Mouse (Mus musculus): ENCODE data around the gene Cfap206. TPM values are rescaled to one million over a fixed set of nuclear protein-coding genes. Genes with fewer than 3 reads are reported as not detected.

The Cfap206 gene
- polyA plus RNA-seq, 1 experiment from 2014 or later: not detected

- H3K4me3 ChIP-seq (ENCODE audit: low read depth, low read length): no peak overlapping the region
- no peak for ATAC-seq (ENCODE audit: low read depth)
- H3K4me2 ChIP-seq (ENCODE audit: low read depth, low read length): no peak overlapping the region
- H3K27ac ChIP-seq (ENCODE audit: low read length): no peak overlapping the region
- peaks cover 2% of the 10 kb centered on the region; the same call in 1 of the 2 replicates for H3K27me3 ChIP-seq (ENCODE audit: control insufficient read depth, insufficient read depth, low read depth, low read length)
- no peak overlapping the region for H3K9ac ChIP-seq (ENCODE audit: low read depth, low read length)
- no peaks in the 10 kb centered on the region for H3K4me1 ChIP-seq (ENCODE audit: control insufficient read depth, low read depth, low read length)
- 0 out of 2 replicates have a peak, but pooled peaks cover 4% of the 10 kb centered on the region for H3K9me3 ChIP-seq (replicated peaks; ENCODE audit: control insufficient read depth, low read length)
- no peaks in the 10 kb centered on the region for H3K36me3 ChIP-seq (ENCODE audit: control insufficient read depth, insufficient read depth)
- WGBS (ENCODE audit: insufficient replicate concordance): 54% methylated on average over 4 of the region's 4 CpGs
These were observed 5.7 kb downstream of the Cfap206 start for GRCm38 (mm10) chr4:34724306-34724705.

GRCm38 (mm10) chr4:34723186-34723585, 6.8 kb downstream of the Cfap206 start:
- no peak overlapping the region for H3K4me2 ChIP-seq (ENCODE audit: low read depth, low read length)
- no peak for ATAC-seq (ENCODE audit: low read depth)
- WGBS (ENCODE audit: insufficient replicate concordance): 46% methylated on average over 4 of the region's 4 CpGs
- no peak overlapping the region for H3K9ac ChIP-seq (ENCODE audit: low read depth, low read length)
- peaks cover 1% of the 10 kb centered on the region; the same call in 1 of the 2 replicates for H3K27me3 ChIP-seq (ENCODE audit: control insufficient read depth, insufficient read depth, low read depth, low read length)
- H3K36me3 ChIP-seq (ENCODE audit: control insufficient read depth, insufficient read depth): no peaks in the 10 kb centered on the region
- H3K4me1 ChIP-seq (ENCODE audit: control insufficient read depth, low read depth, low read length): no peaks in the 10 kb centered on the region
- 0 out of 2 replicates have a peak, but pooled peaks cover 4% of the 10 kb centered on the region for H3K9me3 ChIP-seq (replicated peaks; ENCODE audit: control insufficient read depth, low read length)
- no peak overlapping the region for H3K4me3 ChIP-seq (ENCODE audit: low read depth, low read length)
- no peak overlapping the region for H3K27ac ChIP-seq (ENCODE audit: low read length)

GRCm38 (mm10) chr4:34720127-34720895, 9.7 kb downstream of the Cfap206 start:
- ATAC-seq (ENCODE audit: low read depth): no peak
- Histone ChIP-seq H3K9ac (ENCODE audit: low read depth, low read length) (no peak overlapping the region), H3K4me1 (ENCODE audit: control insufficient read depth, low read depth, low read length) (no peaks in the 10 kb centered on the region), H3K36me3 (ENCODE audit: control insufficient read depth, insufficient read depth) (no peaks in the 10 kb centered on the region), H3K27me3 (ENCODE audit: control insufficient read depth, insufficient read depth, low read depth, low read length) (no peaks in the 10 kb centered on the region), H3K4me2 (ENCODE audit: low read depth, low read length) (no peak overlapping the region), H3K4me3 (ENCODE audit: low read depth, low read length) (no peak overlapping the region), H3K9me3 (replicated peaks; ENCODE audit: control insufficient read depth, low read length) (0 out of 2 replicates have a peak, but pooled peaks cover 4% of the 10 kb centered on the region), H3K27ac (ENCODE audit: low read length) (no peak overlapping the region)
- 73% methylated on average over 7 of the region's 7 CpGs for WGBS (ENCODE audit: insufficient replicate concordance)

GRCm38 (mm10) chr4:34719421-34719820, 10.6 kb downstream of the Cfap206 start:
- no peak overlapping the region for H3K27ac ChIP-seq (ENCODE audit: low read length)
- 80% methylated on average over 12 of the region's 12 CpGs for WGBS (ENCODE audit: insufficient replicate concordance)
- no peaks in the 10 kb centered on the region for H3K27me3 ChIP-seq (ENCODE audit: control insufficient read depth, insufficient read depth, low read depth, low read length)
- no peaks in the 10 kb centered on the region for H3K36me3 ChIP-seq (ENCODE audit: control insufficient read depth, insufficient read depth)
- H3K4me1 ChIP-seq (ENCODE audit: control insufficient read depth, low read depth, low read length): no peaks in the 10 kb centered on the region
- no peak overlapping the region for H3K4me2 ChIP-seq (ENCODE audit: low read depth, low read length)
- H3K4me3 ChIP-seq (ENCODE audit: low read depth, low read length): no peak overlapping the region
- H3K9me3 ChIP-seq (replicated peaks; ENCODE audit: control insufficient read depth, low read length): 0 out of 2 replicates have a peak, but pooled peaks cover 4% of the 10 kb centered on the region
- no peak overlapping the region for H3K9ac ChIP-seq (ENCODE audit: low read depth, low read length)
- no peak for ATAC-seq (ENCODE audit: low read depth)

- H3K36me3 ChIP-seq (ENCODE audit: control insufficient read depth, insufficient read depth): no peaks in the 10 kb centered on the region
- H3K4me1 ChIP-seq (ENCODE audit: control insufficient read depth, low read depth, low read length): no peaks in the 10 kb centered on the region
- WGBS (ENCODE audit: insufficient replicate concordance): 61% methylated on average over 1 of the region's 1 CpGs
- no peak overlapping the region for H3K27ac ChIP-seq (ENCODE audit: low read length)
- H3K27me3 ChIP-seq (ENCODE audit: control insufficient read depth, insufficient read depth, low read depth, low read length): no peaks in the 10 kb centered on the region
- H3K9ac ChIP-seq (ENCODE audit: low read depth, low read length): no peak overlapping the region
- no peak overlapping the region for H3K4me2 ChIP-seq (ENCODE audit: low read depth, low read length)
- no peak for ATAC-seq (ENCODE audit: low read depth)
- H3K9me3 ChIP-seq (replicated peaks; ENCODE audit: control insufficient read depth, low read length): 0 out of 2 replicates have a peak, but pooled peaks cover under 1% of the 10 kb centered on the region
- H3K4me3 ChIP-seq (ENCODE audit: low read depth, low read length): no peak overlapping the region
These were observed 14.9 kb downstream of the Cfap206 start for GRCm38 (mm10) chr4:34715062-34715461.

- H3K4me2 ChIP-seq (ENCODE audit: low read depth, low read length): no peak overlapping the region
- H3K27ac ChIP-seq (ENCODE audit: low read length): no peak overlapping the region
- no peak overlapping the region for H3K9ac ChIP-seq (ENCODE audit: low read depth, low read length)
- no peaks in the 10 kb centered on the region for H3K36me3 ChIP-seq (ENCODE audit: control insufficient read depth, insufficient read depth)
- no peak overlapping the region for H3K4me3 ChIP-seq (ENCODE audit: low read depth, low read length)
- WGBS (ENCODE audit: insufficient replicate concordance): 63% methylated on average over 3 of the region's 3 CpGs
- no peak for ATAC-seq (ENCODE audit: low read depth)
- no peaks in the 10 kb centered on the region for H3K9me3 ChIP-seq (replicated peaks; ENCODE audit: control insufficient read depth, low read length)
- no peaks in the 10 kb centered on the region for H3K27me3 ChIP-seq (ENCODE audit: control insufficient read depth, insufficient read depth, low read depth, low read length)
- H3K4me1 ChIP-seq (ENCODE audit: control insufficient read depth, low read depth, low read length): no peaks in the 10 kb centered on the region
These were observed 21.9 kb downstream of the Cfap206 start for GRCm38 (mm10) chr4:34708127-34708526.

- Histone ChIP-seq H3K4me1 (ENCODE audit: control insufficient read depth, low read depth, low read length) (no peaks in the 10 kb centered on the region), H3K27ac (ENCODE audit: low read length) (no peak overlapping the region), H3K36me3 (ENCODE audit: control insufficient read depth, insufficient read depth) (no peaks in the 10 kb centered on the region), H3K9me3 (replicated peaks; ENCODE audit: control insufficient read depth, low read length) (no peaks in the 10 kb centered on the region), H3K4me3 (ENCODE audit: low read depth, low read length) (no peak overlapping the region), H3K27me3 (ENCODE audit: control insufficient read depth, insufficient read depth, low read depth, low read length) (no peaks in the 10 kb centered on the region), H3K9ac (ENCODE audit: low read depth, low read length) (no peak overlapping the region), H3K4me2 (ENCODE audit: low read depth, low read length) (no peak overlapping the region)
- 57% methylated on average over 3 of the region's 3 CpGs for WGBS (ENCODE audit: insufficient replicate concordance)
- ATAC-seq (ENCODE audit: low read depth): no peak
These were observed 22.8 kb downstream of the Cfap206 start for GRCm38 (mm10) chr4:34707248-34707647.

- no peak for ATAC-seq (ENCODE audit: low read depth)
- WGBS (ENCODE audit: insufficient replicate concordance): 54% methylated on average over 4 of the region's 4 CpGs
- no peaks in the 10 kb centered on the region for H3K36me3 ChIP-seq (ENCODE audit: control insufficient read depth, insufficient read depth)
These were observed 27.0 kb downstream of the Cfap206 start for GRCm38 (mm10) chr4:34703029-34703428.

GRCm38 (mm10) chr4:34702231-34702630, 27.8 kb downstream of the Cfap206 start:
- WGBS (ENCODE audit: insufficient replicate concordance): 89% methylated on average over 11 of the region's 11 CpGs
- no peaks in the 10 kb centered on the region for H3K4me1 ChIP-seq (ENCODE audit: control insufficient read depth, low read depth, low read length)

More at GRCm38 (mm10) chr4:34703029-34703428, 27.0 kb downstream of the Cfap206 start:
- Histone ChIP-seq H3K9ac (ENCODE audit: low read depth, low read length) (no peak overlapping the region), H3K27ac (ENCODE audit: low read length) (no peak overlapping the region), H3K4me1 (ENCODE audit: control insufficient read depth, low read depth, low read length) (no peaks in the 10 kb centered on the region), H3K9me3 (replicated peaks; ENCODE audit: control insufficient read depth, low read length) (no peaks in the 10 kb centered on the region), H3K4me3 (ENCODE audit: low read depth, low read length) (no peak overlapping the region), H3K4me2 (ENCODE audit: low read depth, low read length) (no peak overlapping the region), H3K27me3 (ENCODE audit: control insufficient read depth, insufficient read depth, low read depth, low read length) (no peaks in the 10 kb centered on the region)

More at GRCm38 (mm10) chr4:34702231-34702630, 27.8 kb downstream of the Cfap206 start:
- H3K4me2 ChIP-seq (ENCODE audit: low read depth, low read length): no peak overlapping the region
- H3K27me3 ChIP-seq (ENCODE audit: control insufficient read depth, insufficient read depth, low read depth, low read length): no peaks in the 10 kb centered on the region
- no peaks in the 10 kb centered on the region for H3K36me3 ChIP-seq (ENCODE audit: control insufficient read depth, insufficient read depth)
- H3K9me3 ChIP-seq (replicated peaks; ENCODE audit: control insufficient read depth, low read length): no peaks in the 10 kb centered on the region
- H3K9ac ChIP-seq (ENCODE audit: low read depth, low read length): no peak overlapping the region
- no peak overlapping the region for H3K27ac ChIP-seq (ENCODE audit: low read length)
- H3K4me3 ChIP-seq (ENCODE audit: low read depth, low read length): no peak overlapping the region
- ATAC-seq (ENCODE audit: low read depth): no peak

Data from liver, embryonic 16.5 days (tissue).